Mouse (Mus musculus) adrenal gland, adult 18-20 months (tissue): ENCODE measurements around the gene Zfp825. TPM values are rescaled to one million over a fixed set of nuclear protein-coding genes. Genes with fewer than 3 reads are reported as not detected.
"Not testable (repeated sequence)": the region's sequence is repeated elsewhere in the genome, so short reads cannot be mapped to it uniquely, and the experiment has no call there.

Experiments used
- DNase-seq, 2 experiments: peaks; one replicate each; pipeline ENCODE4 v3.0.0; 2021 to 2022; ENCODE audit warnings: low spot score in 2 of 2
- long read RNA-seq, 2 experiments: library from polyadenylated mRNA; stranded (forward); transcript quantifications; one replicate each; pipeline ENCODE4 v2.0.0; 2021
- total RNA-seq, 2 experiments: library from RNA; stranded (reverse); gene quantifications; 1 replicate in 1 of 2; 2 replicates in 1 of 2; pipeline ENCODE4 v1.2.3; 2021

The Zfp825 gene
- 1 to 10 TPM; 8.1 to 8.4 TPM for total RNA-seq
- long read RNA-seq, experiment 1, partial matches to known transcripts: 0 of 3 reads
- long read RNA-seq, experiment 1, other reads (novel, unspliced or antisense): 0 of 3 reads
- long read RNA-seq, experiment 2, transcript Zfp825-203 (5 exons, 1,549 nt): major isoform, 8 of 15 reads
- long read RNA-seq, experiment 2, partial matches to known transcripts: 0 of 15 reads
- long read RNA-seq, experiment 2, other reads (novel, unspliced or antisense): 5 of 15 reads

GRCm38 (mm10) chr13:74493911-74494679, at the start of gene Zfp825:
Zfp825 (minus strand) TSS chr13:74493992.
- DNase-seq: peak; percentile 37 to 47

DNA sequence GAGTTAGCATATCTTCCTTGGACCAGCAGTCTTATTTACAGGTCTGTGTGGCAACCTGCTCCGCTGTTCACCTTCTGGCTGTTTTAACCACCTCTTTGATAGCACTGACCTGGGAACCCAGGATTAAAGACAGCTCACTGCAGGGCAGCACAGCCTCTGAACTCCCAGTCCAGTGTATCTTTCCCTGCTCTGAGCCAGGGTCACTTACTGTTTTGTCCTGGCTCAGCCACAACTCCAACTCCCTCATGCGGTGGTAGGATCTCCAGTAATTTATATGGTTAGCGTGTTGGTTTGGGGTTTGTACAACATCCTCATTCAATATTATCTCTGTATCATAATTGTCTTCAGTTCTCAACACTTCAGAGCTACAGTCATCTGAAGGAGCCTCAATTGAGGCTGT, 41.6 kb upstream of the Zfp825 start:
- DNase-seq: not testable (repeated sequence)

- peak; percentile 39 for DNase-seq
Measured at GRCm38 (mm10) chr13:74534864-74535263, 41.1 kb upstream of the Zfp825 start.

- DNase-seq: peak; percentile 27 to 49
Measured at GRCm38 (mm10) chr13:74534096-74534495, 40.3 kb upstream of the Zfp825 start.

DNA sequence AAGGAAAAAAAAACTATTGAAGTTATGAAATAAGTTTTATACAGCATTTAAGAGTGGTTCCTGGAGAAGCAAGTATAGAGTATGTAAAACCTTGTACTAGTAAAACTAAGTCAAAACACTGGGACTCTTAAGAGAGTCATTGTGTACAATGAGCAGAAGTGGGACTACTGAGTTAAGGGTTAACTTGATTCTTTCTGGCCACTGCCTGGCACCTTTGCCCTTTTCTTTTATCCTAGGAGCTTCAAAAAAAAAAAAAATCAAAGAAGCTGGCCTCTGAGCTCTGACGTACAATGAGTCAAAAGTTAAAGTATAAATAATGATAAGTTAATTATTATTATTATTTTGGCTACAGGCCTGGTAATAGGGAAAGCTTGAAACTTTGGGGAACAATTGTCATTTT, 37.5 kb upstream of the Zfp825 start:
- not testable (repeated sequence) for DNase-seq

- not testable (repeated sequence) for DNase-seq
Measured at GRCm38 (mm10) chr13:74529372-74529715, 35.6 kb upstream of the Zfp825 start.

DNA sequence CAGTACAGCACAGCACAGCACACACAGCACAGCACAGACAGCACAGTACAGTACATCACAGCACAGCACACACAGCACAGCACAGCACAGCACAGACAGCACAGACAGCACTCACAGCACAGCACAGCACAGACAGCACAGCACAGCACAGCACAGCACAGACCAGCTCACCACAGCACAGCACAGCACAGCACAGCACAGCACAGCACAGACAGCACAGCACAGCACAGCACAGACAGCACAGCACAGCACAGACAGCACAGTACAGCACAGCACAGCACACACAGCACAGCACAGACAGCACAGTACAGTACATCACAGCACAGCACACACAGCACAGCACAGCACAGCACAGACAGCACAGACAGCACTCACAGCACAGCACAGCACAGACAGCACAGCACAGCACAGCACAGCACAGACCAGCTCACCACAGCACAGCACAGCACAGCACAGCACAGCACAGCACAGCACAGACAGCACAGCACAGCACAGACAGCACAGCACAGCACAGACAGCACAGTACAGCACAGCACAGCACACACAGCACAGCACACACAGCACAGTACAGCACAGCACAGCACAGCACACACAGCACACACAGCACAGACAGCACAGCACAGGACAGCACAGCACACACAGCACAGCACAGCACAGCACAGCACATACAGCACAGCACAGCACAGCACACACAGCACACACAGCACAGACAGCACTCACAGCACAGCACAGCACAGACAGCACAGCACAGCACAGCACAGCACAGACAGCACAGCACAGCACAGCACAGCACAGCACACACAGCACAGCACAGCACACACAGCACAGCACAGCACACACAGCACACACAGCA, 35.0 kb upstream of the Zfp825 start:
- not testable (repeated sequence) for DNase-seq

- DNase-seq: peak; percentile 57 to 72
Measured at GRCm38 (mm10) chr13:74522481-74523237, 28.9 kb upstream of the Zfp825 start.

DNA sequence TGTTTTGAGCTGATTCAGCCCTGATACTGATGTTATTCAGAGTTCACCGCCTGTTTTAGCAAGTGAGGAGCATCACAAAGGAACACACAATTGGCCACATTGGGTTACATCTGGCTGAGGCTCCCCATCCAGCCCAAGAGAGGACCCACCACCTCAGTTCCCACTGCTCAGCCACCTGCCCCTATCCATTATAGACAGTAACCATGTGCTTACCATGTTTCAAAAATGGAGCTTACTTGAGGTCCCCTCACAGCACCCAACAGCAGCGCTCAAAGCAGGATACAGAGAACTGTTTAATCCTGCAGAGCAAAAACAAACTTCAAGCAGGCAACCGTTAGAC, 28.3 kb upstream of the Zfp825 start:
- not testable (repeated sequence) for DNase-seq

- not testable (repeated sequence) for DNase-seq
Measured at GRCm38 (mm10) chr13:74507981-74508380, 14.2 kb upstream of the Zfp825 start.

GRCm38 (mm10) chr13:74502851-74503250, 9.1 kb upstream of the Zfp825 start:
- DNase-seq: not testable (repeated sequence)

- DNase-seq: not testable (repeated sequence)
Measured at GRCm38 (mm10) chr13:74499696-74500095, 5.9 kb upstream of the Zfp825 start.

GRCm38 (mm10) chr13:74484326-74484725, 9.5 kb downstream of the Zfp825 start:
- DNase-seq: not testable (repeated sequence)

GRCm38 (mm10) chr13:74471468-74471867, 22.3 kb downstream of the Zfp825 start:
- DNase-seq: not testable (repeated sequence)

- DNase-seq: peak; percentile 56 to 68
Measured at GRCm38 (mm10) chr13:74462699-74463385, 30.9 kb downstream of the Zfp825 start.

GRCm38 (mm10) chr13:74462318-74462698, 31.5 kb downstream of the Zfp825 start:
- not testable (repeated sequence) for DNase-seq

- DNase-seq: no peak
Measured at GRCm38 (mm10) chr13:74439895-74440294, 53.9 kb downstream of the Zfp825 start.
